In genomic region chr13:40890595-40890994, GRCm38 (mm10) we compare ENCODE assay signal across 9 mouse cellular contexts. TPM values are rescaled to one million over a fixed set of nuclear protein-coding genes. Genes with fewer than 3 reads are reported as not detected.
DNase-seq lines count a peak whose midpoint lies in the region; ATAC-seq and TF ChIP-seq lines count a peak whose summit lies in the region.
"Had no signal": no experiment of that assay in that cellular context is flagged by ENCODE, and none has a peak within 500 bp of the region (broad histone marks: within the 10 kb centered on the region; RNA-seq: fewer than 3 reads in every experiment).

No protein-coding gene starts in this region.

- H3K4me1 ChIP-seq in forebrain, embryonic 13.5 days: peaks cover 31% of the 10 kb centered on the region
- peaks cover 9% of the 10 kb centered on the region; the same call in 1 of the 2 replicates for H3K4me1 ChIP-seq in forebrain, embryonic 11.5 days (replicated peaks; ENCODE audit: control insufficient read depth, insufficient read depth, low read length)
- 0 out of 2 replicates have a peak, but pooled peaks cover 2% of the 10 kb centered on the region for H3K4me1 ChIP-seq in stomach, postnatal 0 days (replicated peaks; ENCODE audit: control insufficient read depth, insufficient read depth)

- no peaks in the 10 kb centered on the region for H3K27me3 ChIP-seq in forebrain, embryonic 13.5 days
- no peaks in the 10 kb centered on the region; the same call in 1 of the 2 replicates for H3K27me3 ChIP-seq in forebrain, embryonic 11.5 days (ENCODE audit: control insufficient read depth, insufficient read depth, low read length)
- H3K27me3 ChIP-seq in stomach, postnatal 0 days (ENCODE audit: control insufficient read depth, insufficient read depth, low read length): no peaks in the 10 kb centered on the region

- H3K27ac ChIP-seq in forebrain, embryonic 13.5 days: peak overlapping the region; percentile 55
- no peak overlapping the region for H3K27ac ChIP-seq in forebrain, embryonic 11.5 days (ENCODE audit: low read depth, low read length)
- H3K27ac ChIP-seq in layer of hippocampus, adult 2 months: peak overlapping the region; percentile 70
- H3K27ac ChIP-seq in stomach, postnatal 0 days (replicated peaks): no peak overlapping the region
- H3K27ac ChIP-seq: macrophage had no signal

- no peak for TF ChIP-seq CTCF in layer of hippocampus, adult 2 months (conservative IDR thresholded peaks at IDR 0.05)
- no peak for TF ChIP-seq CTCF in brain, embryonic 14.5 days (IDR thresholded peaks at IDR 0.05; ENCODE audit: borderline replicate concordance, extremely low read depth, insufficient read depth, insufficient read length)
- no peak for TF ChIP-seq CTCF in stomach, postnatal 0 days (IDR thresholded peaks at IDR 0.05; ENCODE audit: low read depth)

- TF ChIP-seq EP300 in stomach, postnatal 0 days (optimal IDR thresholded peaks at IDR 0.05): no peak

- no peak overlapping the region for H3K4me3 ChIP-seq in forebrain, embryonic 13.5 days
- H3K4me3 ChIP-seq in forebrain, embryonic 11.5 days (ENCODE audit: low read depth, low read length): no peak overlapping the region
- peak overlapping the region; percentile 35 for H3K4me3 ChIP-seq in layer of hippocampus, adult 2 months
- H3K4me3 ChIP-seq in stomach, postnatal 0 days (ENCODE audit: low read depth, low read length): no peak overlapping the region

- no peak for DNase-seq in forebrain, embryonic 11.5 days (ENCODE audit: low spot score)
- DNase-seq in layer of hippocampus, adult 2 months (ENCODE audit: low spot score in 2 of 2): peak; percentile 50 to 51
- no peak for DNase-seq in layer of hippocampus, postnatal 25 days (ENCODE audit: extremely low spot score in 1 of 2, low spot score in 1 of 2)
- peak; percentile 91 for DNase-seq in brain, embryonic 14.5 days (ENCODE audit: low read depth)
- peak; percentile 35 to 49 for DNase-seq in layer of hippocampus, postnatal 36 days
- DNase-seq in stomach, postnatal 0 days (ENCODE audit: low spot score): no peak
- DNase-seq in adrenal gland, postnatal 25 days: no peak

- no peaks in the 10 kb centered on the region for H3K9me3 ChIP-seq in forebrain, embryonic 13.5 days (replicated peaks)
- no peaks in the 10 kb centered on the region for H3K9me3 ChIP-seq in forebrain, embryonic 11.5 days (ENCODE audit: control insufficient read depth, low read length)
- no peaks in the 10 kb centered on the region for H3K9me3 ChIP-seq in stomach, postnatal 0 days (ENCODE audit: control insufficient read depth, low read length)

- H3K9ac ChIP-seq in forebrain, embryonic 13.5 days: no peak overlapping the region
- no peak overlapping the region for H3K9ac ChIP-seq in forebrain, embryonic 11.5 days (ENCODE audit: low read length)
- H3K9ac ChIP-seq in stomach, postnatal 0 days (ENCODE audit: low read length): no peak overlapping the region

- peak; percentile 55 for ATAC-seq in forebrain, embryonic 13.5 days
- no peak for ATAC-seq in forebrain, embryonic 11.5 days (replicated peaks; ENCODE audit: low FRiP score)
- ATAC-seq in stomach, postnatal 0 days (ENCODE audit: low FRiP score, low TSS enrichment): no peak

- TF ChIP-seq POLR2A in brain, embryonic 14.5 days (IDR thresholded peaks at IDR 0.05; ENCODE audit: borderline replicate concordance, extremely low read depth, insufficient read depth, insufficient read length, poor library complexity, severe bottlenecking): no peak

- peak overlapping the region; percentile 34 for H3K4me2 ChIP-seq in forebrain, embryonic 13.5 days
- H3K4me2 ChIP-seq in forebrain, embryonic 11.5 days (ENCODE audit: low read depth, low read length, severe bottlenecking): no peak overlapping the region
- no peak overlapping the region for H3K4me2 ChIP-seq in stomach, postnatal 0 days (replicated peaks; ENCODE audit: low read depth)

- H3K36me3 ChIP-seq in forebrain, embryonic 13.5 days (ENCODE audit: poor library complexity, severe bottlenecking): no peaks in the 10 kb centered on the region
- H3K36me3 ChIP-seq in forebrain, embryonic 11.5 days (ENCODE audit: control insufficient read depth, insufficient read depth, low read length): no peaks in the 10 kb centered on the region
- H3K36me3 ChIP-seq in stomach, postnatal 0 days (ENCODE audit: control insufficient read depth, insufficient read depth, low read length): no peaks in the 10 kb centered on the region

- WGBS in forebrain, embryonic 13.5 days: 47% methylated on average over 5 of the region's 5 CpGs
- WGBS in forebrain, embryonic 11.5 days: 78% methylated on average over 5 of the region's 5 CpGs
- WGBS in stomach, postnatal 0 days: 59% methylated on average over 5 of the region's 5 CpGs

RNA-seq across cellular contexts. Expression of gene Gcnt2, which starts 31.0 kb away (rescaled TPM):
- 2.8 and 3.1 TPM in 2 replicates for polyA plus RNA-seq in forebrain, embryonic 13.5 days (2015; fragmentation: Nextera tagmentation; extraction: Ambion mirVana)
- 2.8 and 3.8 TPM in 2 replicates for polyA plus RNA-seq in forebrain, embryonic 11.5 days (2014; fragmentation: Nextera tagmentation; extraction: Ambion mirVana)
- total RNA-seq in layer of hippocampus, adult 2 months (2021): 10 to 100 TPM; 16.3 to 17.0 TPM
- total RNA-seq in layer of hippocampus, postnatal 25 days (2021): 10 to 100 TPM; 17.0 to 17.5 TPM
- polyA plus RNA-seq in brain, embryonic 14.5 days (2012; rRNA removed): 2.0 and 4.2 TPM in 2 replicates
- 10 to 100 TPM; 16.7 to 17.7 TPM for total RNA-seq in layer of hippocampus, postnatal 36 days (2021)
- polyA plus RNA-seq in stomach, postnatal 0 days (2015; fragmentation: Nextera tagmentation; extraction: Ambion mirVana): 5.7 and 6.4 TPM in 2 replicates
- total RNA-seq in adrenal gland, postnatal 25 days (2021): 7.2 and 7.3 TPM in 2 replicates

Comparison
In these comparisons a context has a peak if more than half of its experiments do, and no peak if none do; other contexts are left out.
1. H3K27ac ChIP-seq: peak in forebrain, embryonic 13.5 days (single experiment) and layer of hippocampus, adult 2 months (single experiment); none in forebrain, embryonic 11.5 days (single experiment) and stomach, postnatal 0 days (single experiment).
2. DNase-seq: peak in layer of hippocampus, adult 2 months (2 of 2), brain, embryonic 14.5 days (single experiment) and layer of hippocampus, postnatal 36 days (2 of 2); none in forebrain, embryonic 11.5 days (single experiment), layer of hippocampus, postnatal 25 days (0 of 2), stomach, postnatal 0 days (single experiment) and adrenal gland, postnatal 25 days (single experiment).